Mouse (Mus musculus): ENCODE measurements at regions not wholly inside any gene's neighbourhood (a gene's known extent, or its start where the extent isn't known, plus 50 kb on each side); places are given as distances from the start of the nearest gene placed in this dataset.

DNA sequence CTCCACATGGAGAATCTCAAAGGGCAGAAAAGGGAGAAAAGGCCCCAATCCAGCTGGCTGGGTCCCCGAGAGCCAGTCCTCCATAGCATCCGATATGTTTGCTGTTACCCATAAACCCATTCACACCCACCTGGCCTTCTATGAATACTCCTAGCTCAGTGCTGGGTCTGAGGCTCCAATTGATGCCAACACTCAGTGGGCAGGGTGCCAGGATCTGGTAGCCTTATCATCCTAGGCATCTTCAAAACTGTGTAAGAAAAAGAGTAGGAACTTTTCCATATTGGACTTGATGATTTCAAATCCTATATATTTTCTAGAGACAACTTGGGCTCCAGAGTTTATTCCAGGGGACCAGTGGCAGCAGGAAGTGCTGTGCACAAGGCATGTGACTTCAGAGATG is 462.0 kb upstream of the Arid1b start:
- TF ChIP-seq CTCF (IDR thresholded peaks at IDR 0.05; ENCODE audit: insufficient read depth, low read length) (no peak), POLR2A (IDR thresholded peaks at IDR 0.05; ENCODE audit: borderline replicate concordance, extremely low read depth, low read depth, low read length) (no peak)
